Mouse (Mus musculus): ENCODE measurements at regions not wholly inside any gene's neighbourhood (a gene's known extent, or its start where the extent isn't known, plus 50 kb on each side); places are given as distances from the start of the nearest gene placed in this dataset.
"Not testable (repeated sequence)": the region's sequence is repeated elsewhere in the genome, so short reads cannot be mapped to it uniquely, and the experiment has no call there.

GRCm38 (mm10) chr17:59179018-59179417 lies 165.8 kb upstream of the Nudt12 start:
- no peak overlapping the region for H3K27ac ChIP-seq (ENCODE audit: insufficient read depth, low read length)
- no peak for TF ChIP-seq POLR2A (IDR thresholded peaks at IDR 0.05; ENCODE audit: insufficient read depth, low read length)
- TF ChIP-seq CTCF (IDR thresholded peaks at IDR 0.05; ENCODE audit: low read depth, low read length) = no peak
- TF ChIP-seq EP300 (IDR thresholded peaks at IDR 0.05; ENCODE audit: insufficient read depth, low read depth, low read length) = no peak
- H3K4me1 ChIP-seq (ENCODE audit: control insufficient read depth, insufficient read depth, low read length) = no peaks in the 10 kb centered on the region
- no peaks in the 10 kb centered on the region for H3K27me3 ChIP-seq (ENCODE audit: control insufficient read depth, insufficient read depth, low read length, poor library complexity, severe bottlenecking)
- no peaks in the 10 kb centered on the region for H3K36me3 ChIP-seq (ENCODE audit: control insufficient read depth, insufficient read depth, low read length, poor library complexity, severe bottlenecking)
- H3K4me3 ChIP-seq (ENCODE audit: low read depth, low read length) = no peak overlapping the region
- H3K9ac ChIP-seq (ENCODE audit: low read depth, poor library complexity, severe bottlenecking) = no peak overlapping the region
- no peaks in the 10 kb centered on the region for H3K9me3 ChIP-seq (replicated peaks; ENCODE audit: control insufficient read depth, insufficient read depth, low read length, poor library complexity, severe bottlenecking)

GRCm38 (mm10) chr17:59156345-59156744 lies 143.2 kb upstream of the Nudt12 start:
- no peaks in the 10 kb centered on the region for H3K36me3 ChIP-seq (ENCODE audit: control insufficient read depth, insufficient read depth, low read length, poor library complexity, severe bottlenecking)
- no peak for TF ChIP-seq EP300 (IDR thresholded peaks at IDR 0.05; ENCODE audit: insufficient read depth, low read depth, low read length)
- TF ChIP-seq POLR2A (IDR thresholded peaks at IDR 0.05; ENCODE audit: insufficient read depth, low read length) = no peak
- TF ChIP-seq CTCF (IDR thresholded peaks at IDR 0.05; ENCODE audit: low read depth, low read length) = peak; percentile 1
- H3K9ac ChIP-seq (ENCODE audit: low read depth, poor library complexity, severe bottlenecking) = no peak overlapping the region
- H3K9me3 ChIP-seq (replicated peaks; ENCODE audit: control insufficient read depth, insufficient read depth, low read length, poor library complexity, severe bottlenecking) = no peaks in the 10 kb centered on the region
- no peak overlapping the region for H3K4me3 ChIP-seq (ENCODE audit: low read depth, low read length)
- H3K4me1 ChIP-seq (ENCODE audit: control insufficient read depth, insufficient read depth, low read length) = no peaks in the 10 kb centered on the region
- no peak overlapping the region for H3K27ac ChIP-seq (ENCODE audit: insufficient read depth, low read length)
- no peaks in the 10 kb centered on the region for H3K27me3 ChIP-seq (ENCODE audit: control insufficient read depth, insufficient read depth, low read length, poor library complexity, severe bottlenecking)

- Histone ChIP-seq H3K4me1 (ENCODE audit: control insufficient read depth, insufficient read depth, low read length) (no peaks in the 10 kb centered on the region), H3K4me3 (ENCODE audit: low read depth, low read length) (no peak overlapping the region), H3K27me3 (ENCODE audit: control insufficient read depth, insufficient read depth, low read length, poor library complexity, severe bottlenecking) (no peaks in the 10 kb centered on the region), H3K36me3 (ENCODE audit: control insufficient read depth, insufficient read depth, low read length, poor library complexity, severe bottlenecking) (no peaks in the 10 kb centered on the region), H3K9ac (ENCODE audit: low read depth, poor library complexity, severe bottlenecking) (no peak overlapping the region), H3K9me3 (replicated peaks; ENCODE audit: control insufficient read depth, insufficient read depth, low read length, poor library complexity, severe bottlenecking) (no peaks in the 10 kb centered on the region), H3K27ac (ENCODE audit: insufficient read depth, low read length) (no peak overlapping the region)
- TF ChIP-seq POLR2A (IDR thresholded peaks at IDR 0.05; ENCODE audit: insufficient read depth, low read length) (no peak), EP300 (IDR thresholded peaks at IDR 0.05; ENCODE audit: insufficient read depth, low read depth, low read length) (no peak), CTCF (IDR thresholded peaks at IDR 0.05; ENCODE audit: low read depth, low read length) (no peak)
These were observed 130.6 kb upstream of the Nudt12 start for GRCm38 (mm10) chr17:59143760-59144157.

GRCm38 (mm10) chr17:59142995-59143759 lies 130.0 kb upstream of the Nudt12 start:
- Histone ChIP-seq H3K9ac (ENCODE audit: low read depth, poor library complexity, severe bottlenecking) (no peak overlapping the region), H3K4me1 (ENCODE audit: control insufficient read depth, insufficient read depth, low read length) (no peaks in the 10 kb centered on the region), H3K27ac (ENCODE audit: insufficient read depth, low read length) (no peak overlapping the region), H3K9me3 (replicated peaks; ENCODE audit: control insufficient read depth, insufficient read depth, low read length, poor library complexity, severe bottlenecking) (no peaks in the 10 kb centered on the region), H3K27me3 (ENCODE audit: control insufficient read depth, insufficient read depth, low read length, poor library complexity, severe bottlenecking) (no peaks in the 10 kb centered on the region), H3K36me3 (ENCODE audit: control insufficient read depth, insufficient read depth, low read length, poor library complexity, severe bottlenecking) (no peaks in the 10 kb centered on the region), H3K4me3 (ENCODE audit: low read depth, low read length) (no peak overlapping the region)
- TF ChIP-seq CTCF (IDR thresholded peaks at IDR 0.05; ENCODE audit: low read depth, low read length) = no peak
- no peak for TF ChIP-seq EP300 (IDR thresholded peaks at IDR 0.05; ENCODE audit: insufficient read depth, low read depth, low read length)
- no peak for TF ChIP-seq POLR2A (IDR thresholded peaks at IDR 0.05; ENCODE audit: insufficient read depth, low read length)

GRCm38 (mm10) chr17:59138791-59139190 lies 125.6 kb upstream of the Nudt12 start:
- Histone ChIP-seq H3K9me3 (replicated peaks; ENCODE audit: control insufficient read depth, insufficient read depth, low read length, poor library complexity, severe bottlenecking) (no peaks in the 10 kb centered on the region), H3K4me1 (ENCODE audit: control insufficient read depth, insufficient read depth, low read length) (no peaks in the 10 kb centered on the region), H3K27ac (ENCODE audit: insufficient read depth, low read length) (no peak overlapping the region), H3K27me3 (ENCODE audit: control insufficient read depth, insufficient read depth, low read length, poor library complexity, severe bottlenecking) (no peaks in the 10 kb centered on the region), H3K4me3 (ENCODE audit: low read depth, low read length) (no peak overlapping the region), H3K36me3 (ENCODE audit: control insufficient read depth, insufficient read depth, low read length, poor library complexity, severe bottlenecking) (no peaks in the 10 kb centered on the region), H3K9ac (ENCODE audit: low read depth, poor library complexity, severe bottlenecking) (no peak overlapping the region)
- TF ChIP-seq EP300 (IDR thresholded peaks at IDR 0.05; ENCODE audit: insufficient read depth, low read depth, low read length) = no peak
- no peak for TF ChIP-seq CTCF (IDR thresholded peaks at IDR 0.05; ENCODE audit: low read depth, low read length)
- no peak for TF ChIP-seq POLR2A (IDR thresholded peaks at IDR 0.05; ENCODE audit: insufficient read depth, low read length)

GRCm38 (mm10) chr17:59099376-59099775 lies 86.2 kb upstream of the Nudt12 start:
- Histone ChIP-seq H3K36me3 (ENCODE audit: control insufficient read depth, insufficient read depth, low read length, poor library complexity, severe bottlenecking) (no peaks in the 10 kb centered on the region), H3K4me1 (ENCODE audit: control insufficient read depth, insufficient read depth, low read length) (no peaks in the 10 kb centered on the region), H3K4me3 (ENCODE audit: low read depth, low read length) (no peak overlapping the region), H3K27me3 (ENCODE audit: control insufficient read depth, insufficient read depth, low read length, poor library complexity, severe bottlenecking) (no peaks in the 10 kb centered on the region), H3K9ac (ENCODE audit: low read depth, poor library complexity, severe bottlenecking) (no peak overlapping the region), H3K27ac (ENCODE audit: insufficient read depth, low read length) (no peak overlapping the region), H3K9me3 (replicated peaks; ENCODE audit: control insufficient read depth, insufficient read depth, low read length, poor library complexity, severe bottlenecking) (no peaks in the 10 kb centered on the region)
- TF ChIP-seq CTCF (IDR thresholded peaks at IDR 0.05; ENCODE audit: low read depth, low read length) (peak; percentile 20), EP300 (IDR thresholded peaks at IDR 0.05; ENCODE audit: insufficient read depth, low read depth, low read length) (no peak)

GRCm38 (mm10) chr17:59076846-59077245 lies 63.7 kb upstream of the Nudt12 start:
- H3K9ac ChIP-seq (ENCODE audit: low read depth, poor library complexity, severe bottlenecking); H3K27me3 ChIP-seq (ENCODE audit: control insufficient read depth, insufficient read depth, low read length, poor library complexity, severe bottlenecking); H3K36me3 ChIP-seq (ENCODE audit: control insufficient read depth, insufficient read depth, low read length, poor library complexity, severe bottlenecking); H3K27ac ChIP-seq (ENCODE audit: insufficient read depth, low read length); H3K4me1 ChIP-seq (ENCODE audit: control insufficient read depth, insufficient read depth, low read length); H3K9me3 ChIP-seq (replicated peaks; ENCODE audit: control insufficient read depth, insufficient read depth, low read length, poor library complexity, severe bottlenecking); H3K4me3 ChIP-seq (ENCODE audit: low read depth, low read length): not testable (repeated sequence)

GRCm38 (mm10) chr17:59076361-59076760 lies 63.2 kb upstream of the Nudt12 start:
- not testable (repeated sequence) for H3K4me3 ChIP-seq (ENCODE audit: low read depth, low read length); H3K27me3 ChIP-seq (ENCODE audit: control insufficient read depth, insufficient read depth, low read length, poor library complexity, severe bottlenecking); H3K4me1 ChIP-seq (ENCODE audit: control insufficient read depth, insufficient read depth, low read length); H3K27ac ChIP-seq (ENCODE audit: insufficient read depth, low read length); H3K9me3 ChIP-seq (replicated peaks; ENCODE audit: control insufficient read depth, insufficient read depth, low read length, poor library complexity, severe bottlenecking); H3K9ac ChIP-seq (ENCODE audit: low read depth, poor library complexity, severe bottlenecking); H3K36me3 ChIP-seq (ENCODE audit: control insufficient read depth, insufficient read depth, low read length, poor library complexity, severe bottlenecking)
